Mouse (Mus musculus) embryonic facial prominence, embryonic 11.5 days (tissue): Measurements from ENCODE around the gene Tmem132c. TPM values are rescaled to one million over a fixed set of nuclear protein-coding genes. Genes with fewer than 3 reads are reported as not detected.

Experiments
- ATAC-seq: fragments of 200-750 bp; cut with Nextera tagmentation; replicated peaks from 2 replicates; pipeline ENCODE4 v1.8.0; 2017; ENCODE audit warnings: low read depth; ENCODE audit not compliant: insufficient number of reproducible peaks, low FRiP score, low TSS enrichment
- DNase-seq: peaks from one replicate; pipeline ENCODE4 v3.0.0-alpha.2; 2015; ENCODE audit warnings: low spot score
- H3K27ac ChIP-seq: fragments of 300-500 bp; sonication (generic); replicated peaks from 2 replicates; pipeline ENCODE4 v1.5.1; 2014; ENCODE audit warnings: mild to moderate bottlenecking, low read depth, low read length, control low read depth
- H3K27me3 ChIP-seq: fragments of 300-500 bp; sonication (generic); 2 replicates; pipeline ENCODE4 v1.6.1; 2014; ENCODE audit warnings: mild to moderate bottlenecking, low read length, moderate library complexity, mixed read lengths; ENCODE audit not compliant: control insufficient read depth, insufficient read depth
- H3K36me3 ChIP-seq: fragments of 300-500 bp; sonication (generic); replicated peaks from 2 replicates; pipeline ENCODE4 v1.6.1; 2014; ENCODE audit warnings: low read depth, mild to moderate bottlenecking, low read length, moderate library complexity, mixed read lengths; ENCODE audit not compliant: control insufficient read depth, insufficient read depth
- H3K4me1 ChIP-seq: fragments of 300-500 bp; sonication (generic); 2 replicates; pipeline ENCODE4 v1.6.1; 2014; ENCODE audit warnings: low read length, mixed read lengths; ENCODE audit not compliant: control insufficient read depth, insufficient read depth
- H3K4me2 ChIP-seq: fragments of 300-500 bp; sonication (generic); 2 replicates; pipeline ENCODE4 v1.6.1; 2014; ENCODE audit warnings: low read depth, mild to moderate bottlenecking, control low read depth, low read length, moderate library complexity
- H3K4me3 ChIP-seq: fragments of 300-500 bp; sonication (generic); 2 replicates; pipeline ENCODE4 v1.5.1; 2014; ENCODE audit warnings: low read depth, low read length, control low read depth
- H3K9ac ChIP-seq: fragments of 300-500 bp; sonication (generic); replicated peaks from 2 replicates; pipeline ENCODE4 v1.6.1; 2014; ENCODE audit warnings: mild to moderate bottlenecking, control low read depth, low read length
- H3K9me3 ChIP-seq: fragments of 300-500 bp; sonication (generic); replicated peaks from 2 replicates; pipeline ENCODE4 v1.6.1; 2016; ENCODE audit warnings: mild to moderate bottlenecking, low read length, inconsistent platforms, mixed read lengths; ENCODE audit not compliant: control insufficient read depth
- WGBS: fragments of 180-500 bp; shearing (Covaris S2); extraction: QIAGEN DNeasy Blood & Tissue Kit; methylation state at CpG from one replicate; pipeline ENCODE4 v1.1.7; 2014; 5-methylcytosine and 5-hydroxymethylcytosine counted together
- polyA plus RNA-seq: library from polyadenylated mRNA; unstranded; fragments of >200 nt; fragmentation: Nextera tagmentation; extraction: Ambion mirVana; gene quantifications from 2 replicates; pipeline ENCODE4 v1.2.1, GENCODE M21; 2014

The Tmem132c gene
- polyA plus RNA-seq, 1 experiment from 2014 or later, result 31.0 TPM

DNA sequence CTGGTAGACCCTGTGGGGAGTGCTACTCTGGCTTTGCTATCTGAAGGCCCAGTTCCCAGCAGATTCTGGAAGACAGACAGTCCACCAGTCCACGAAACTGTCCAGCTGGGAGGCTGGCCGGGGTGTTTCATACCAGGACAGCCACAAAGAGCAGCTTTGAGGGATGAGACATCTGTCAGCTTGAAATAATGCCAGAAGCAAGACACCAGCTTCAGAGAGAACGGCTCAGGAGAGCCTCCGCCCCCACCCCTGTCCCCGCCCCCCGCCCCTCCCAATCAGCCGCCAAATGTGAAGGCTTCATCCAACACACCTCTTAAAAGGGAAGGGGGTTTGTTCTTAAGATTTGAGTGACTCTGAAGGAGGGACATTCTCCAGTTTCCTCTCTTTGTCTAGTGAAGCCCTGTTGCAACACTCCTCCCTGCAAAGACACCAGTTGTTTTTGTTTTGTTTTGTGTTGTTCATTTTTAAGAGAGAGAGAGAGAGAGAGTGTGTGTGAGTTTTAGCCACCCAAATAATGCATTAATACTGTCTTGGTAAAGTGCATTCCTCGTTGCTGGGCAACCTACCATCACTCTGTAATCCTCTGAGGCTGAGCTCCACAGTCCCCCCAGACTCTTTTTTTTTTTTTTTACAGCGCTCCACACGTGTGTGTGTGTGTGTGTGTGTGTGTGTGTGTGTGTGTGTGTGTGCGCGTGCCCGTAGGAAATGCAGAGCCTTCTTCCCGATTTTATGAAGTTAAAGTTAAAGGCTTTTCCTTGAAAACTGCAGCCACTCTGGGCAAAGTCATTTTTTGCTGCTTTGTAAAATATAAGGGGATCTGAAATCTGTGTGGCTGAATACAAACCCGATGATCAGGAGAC is 94.7 kb downstream of the Tmem132c start:
- H3K36me3 ChIP-seq, result no peaks in the 10 kb centered on the region
- peak overlapping the region; percentile 52; the same call in 1 of the 2 replicates for H3K27ac ChIP-seq
- peaks cover 9% of the 10 kb centered on the region for H3K4me1 ChIP-seq
- no peaks in the 10 kb centered on the region for H3K27me3 ChIP-seq
- H3K9me3 ChIP-seq, result no peaks in the 10 kb centered on the region
- H3K4me2 ChIP-seq, result peak overlapping the region; percentile 7; the same call in 1 of the 2 replicates
- DNase-seq, result peak; percentile 59
- 12% methylated on average over 15 of the region's 15 CpGs for WGBS
- no peak overlapping the region for H3K4me3 ChIP-seq
- ATAC-seq, result peak; percentile 49; the same call in 1 of the 2 replicates
- H3K9ac ChIP-seq, result no peak overlapping the region

DNA sequence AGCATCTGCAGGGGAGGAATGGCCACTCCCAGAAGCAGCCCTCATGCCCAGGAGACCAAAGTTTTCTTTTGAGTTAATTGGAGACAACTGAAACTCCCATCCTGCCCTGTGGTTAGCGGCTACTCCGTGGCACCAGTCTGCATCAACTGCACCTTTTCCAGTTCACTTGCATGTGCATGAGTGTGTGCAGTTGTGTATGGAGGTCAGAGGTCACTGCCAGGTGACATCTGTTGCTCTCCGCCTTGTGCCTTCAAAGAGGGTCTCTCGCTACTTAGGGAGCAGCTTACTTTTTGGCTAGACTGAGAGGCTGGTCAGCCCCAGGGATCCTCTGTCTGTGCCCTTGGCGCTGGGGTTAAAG is 95.3 kb downstream of the Tmem132c start:
- no peaks in the 10 kb centered on the region for H3K36me3 ChIP-seq
- H3K27me3 ChIP-seq, result no peaks in the 10 kb centered on the region
- H3K4me1 ChIP-seq, result peaks cover 9% of the 10 kb centered on the region
- no peak overlapping the region for H3K4me3 ChIP-seq
- no peak overlapping the region for H3K9ac ChIP-seq
- no peaks in the 10 kb centered on the region for H3K9me3 ChIP-seq
- 8% methylated on average over 5 of the region's 5 CpGs for WGBS
- no peak overlapping the region for H3K4me2 ChIP-seq
- DNase-seq (no peak), ATAC-seq (no peak)
- H3K27ac ChIP-seq, result peak overlapping the region; percentile 52; the same call in 1 of the 2 replicates

DNA sequence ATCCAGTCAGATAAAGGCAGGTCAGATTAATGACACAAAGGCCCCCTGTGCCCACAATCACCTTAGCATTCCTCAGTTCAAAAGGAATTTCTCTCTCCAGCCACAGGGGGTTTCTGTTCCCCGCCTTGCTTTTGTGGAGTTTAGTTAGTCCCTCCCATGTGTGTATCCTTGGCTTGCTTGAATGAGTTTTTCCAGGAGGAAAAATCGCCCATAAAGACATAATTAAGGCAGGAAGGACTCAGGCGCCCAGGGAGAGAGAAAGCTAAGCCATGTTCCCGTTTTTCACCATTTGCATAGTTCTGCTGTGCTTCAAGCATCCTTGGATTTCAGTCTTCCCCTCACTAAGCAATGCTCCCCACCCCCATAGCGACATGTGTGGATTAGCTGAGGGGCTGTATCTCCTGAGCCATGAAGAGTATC is 97.4 kb downstream of the Tmem132c start:
- peak; percentile 43 for DNase-seq
- H3K27me3 ChIP-seq, result no peaks in the 10 kb centered on the region
- WGBS, result 4% methylated on average over 5 of the region's 5 CpGs

DNA sequence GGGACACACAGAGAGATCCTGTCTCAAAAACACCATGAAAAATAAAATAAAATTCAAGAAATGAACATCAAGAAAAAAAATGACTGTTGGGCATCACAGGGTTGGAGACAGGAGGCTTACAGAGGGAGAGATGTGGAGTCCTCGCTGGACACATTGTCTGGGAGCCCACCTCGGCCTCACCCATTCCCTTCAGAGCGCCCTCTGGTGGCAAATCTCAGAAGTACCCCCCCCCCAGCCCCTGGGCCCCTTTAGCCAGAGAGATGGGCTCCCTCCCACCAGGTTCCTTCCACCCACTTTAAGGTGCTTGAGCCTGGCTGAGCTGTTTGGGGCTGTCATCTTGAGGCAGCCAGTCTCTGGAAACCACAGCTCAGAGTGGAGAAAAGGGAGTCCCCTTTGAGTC is 99.5 kb downstream of the Tmem132c start:
- Histone ChIP-seq H3K36me3 (no peaks in the 10 kb centered on the region; the same call in 1 of the 2 replicates), H3K9ac (no peak overlapping the region), H3K27ac (no peak overlapping the region), H3K9me3 (no peaks in the 10 kb centered on the region), H3K4me2 (no peak overlapping the region), H3K4me3 (no peak overlapping the region), H3K4me1 (peaks cover 9% of the 10 kb centered on the region), H3K27me3 (no peaks in the 10 kb centered on the region)
- no peak for ATAC-seq
- 37% methylated on average over 3 of the region's 3 CpGs for WGBS
- DNase-seq, result no peak

More for the DNA sequence above, 97.4 kb downstream of the Tmem132c start:
- no peak overlapping the region for H3K4me3 ChIP-seq
- H3K27ac ChIP-seq, result peak overlapping the region; percentile 38; the same call in 1 of the 2 replicates
- H3K9ac ChIP-seq, result no peak overlapping the region
- peaks cover 9% of the 10 kb centered on the region for H3K4me1 ChIP-seq
- no peak; the same call in 1 of the 2 replicates for ATAC-seq
- H3K36me3 ChIP-seq, result no peaks in the 10 kb centered on the region
- no peaks in the 10 kb centered on the region for H3K9me3 ChIP-seq
- H3K4me2 ChIP-seq, result no peak overlapping the region

DNA sequence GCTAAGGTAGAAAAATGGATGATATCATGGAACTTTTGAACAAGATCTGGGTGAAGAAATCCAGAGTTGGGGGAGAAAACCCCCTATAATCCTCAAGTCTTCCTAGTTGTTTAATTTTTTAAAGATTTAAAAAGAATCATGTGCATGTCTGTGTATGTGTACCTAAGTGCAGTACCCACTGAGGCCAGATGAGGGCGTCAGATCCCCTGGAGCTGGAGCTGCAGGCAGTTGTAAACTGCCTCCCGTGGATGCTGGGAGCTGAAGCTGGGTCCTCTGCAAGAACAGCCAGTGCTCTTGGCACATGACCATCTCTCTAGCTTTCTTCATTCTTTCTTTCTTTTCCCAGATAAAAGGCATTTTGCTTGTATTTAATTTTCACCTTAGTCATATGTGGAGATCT is 103.1 kb downstream of the Tmem132c start:
- Histone ChIP-seq H3K36me3 (no peaks in the 10 kb centered on the region; the same call in 1 of the 2 replicates), H3K9me3 (no peaks in the 10 kb centered on the region), H3K9ac (no peak overlapping the region), H3K27ac (no peak overlapping the region), H3K4me1 (no peaks in the 10 kb centered on the region), H3K27me3 (no peaks in the 10 kb centered on the region), H3K4me3 (no peak overlapping the region), H3K4me2 (no peak overlapping the region)
- 43% methylated on average over 2 of the region's 2 CpGs for WGBS
- DNase-seq, result no peak
- no peak for ATAC-seq

DNA sequence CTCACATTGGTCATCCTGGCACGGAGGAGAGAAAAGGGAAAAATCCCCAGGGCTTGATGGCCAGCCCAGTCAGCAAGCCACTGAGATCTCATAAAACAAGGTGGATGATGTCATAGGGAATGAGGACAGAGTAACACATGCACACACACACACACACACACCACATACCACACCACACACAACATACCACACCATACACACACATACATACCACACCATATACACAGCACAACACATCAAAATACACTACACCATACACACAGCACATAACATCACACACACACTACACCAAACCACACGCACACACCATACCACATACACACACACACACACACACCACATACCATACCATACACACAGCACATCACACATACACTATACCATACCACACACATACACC is 104.8 kb downstream of the Tmem132c start:
- Histone ChIP-seq H3K27me3 (no peaks in the 10 kb centered on the region), H3K4me2 (no peak overlapping the region), H3K9me3 (no peaks in the 10 kb centered on the region), H3K9ac (no peak overlapping the region), H3K27ac (no peak overlapping the region), H3K4me1 (no peaks in the 10 kb centered on the region), H3K36me3 (no peaks in the 10 kb centered on the region; the same call in 1 of the 2 replicates), H3K4me3 (no peak overlapping the region)
- 97% methylated on average over 2 of the region's 2 CpGs for WGBS
- DNase-seq, result no peak
- ATAC-seq, result peak; percentile 54; the same call in 1 of the 2 replicates

DNA sequence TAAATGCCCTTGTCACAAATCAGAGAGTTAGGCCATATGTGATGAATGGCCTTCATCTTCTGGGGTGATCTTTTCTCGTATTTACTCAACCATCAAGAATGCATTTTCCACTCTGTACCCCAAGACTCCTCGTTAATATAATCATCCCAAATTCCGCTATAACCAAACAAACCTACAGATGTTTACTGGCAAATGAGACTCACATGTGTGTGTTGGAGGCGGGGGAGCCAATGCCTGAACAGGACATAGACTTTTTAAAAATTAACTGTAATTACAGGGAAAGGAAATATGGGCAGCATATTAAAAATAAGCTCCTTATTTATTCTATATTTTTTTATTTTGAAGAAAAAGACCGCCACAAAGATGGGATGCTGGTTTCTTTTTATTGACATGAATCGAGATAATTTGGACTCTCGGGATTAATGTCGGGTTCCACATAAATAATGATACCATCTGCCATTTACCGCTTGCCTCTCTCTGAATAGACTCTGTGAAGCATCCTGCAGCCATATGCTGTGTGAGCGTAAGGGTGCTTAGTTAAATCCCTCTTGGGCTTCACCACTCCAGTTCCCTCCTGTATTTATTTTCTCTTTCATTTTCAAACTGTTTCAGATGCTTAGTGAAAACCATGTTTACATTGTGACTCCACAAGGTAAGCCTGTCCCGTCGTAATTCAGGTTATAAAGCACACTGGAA is 105.6 kb downstream of the Tmem132c start:
- H3K9me3 ChIP-seq, result no peaks in the 10 kb centered on the region
- ATAC-seq, result no peak
- H3K27ac ChIP-seq, result peak overlapping the region; percentile 17; the same call in 1 of the 2 replicates

More for the DNA sequence above, 105.6 kb downstream of the Tmem132c start:
- no peak for DNase-seq
- Histone ChIP-seq H3K36me3 (no peaks in the 10 kb centered on the region; the same call in 1 of the 2 replicates), H3K4me3 (no peak overlapping the region), H3K27me3 (no peaks in the 10 kb centered on the region), H3K4me1 (no peaks in the 10 kb centered on the region), H3K4me2 (no peak overlapping the region), H3K9ac (no peak overlapping the region)
- 58% methylated on average over 12 of the region's 12 CpGs for WGBS
